ENCODE assay signal across 21 mouse cellular contexts in the genomic region with DNA sequence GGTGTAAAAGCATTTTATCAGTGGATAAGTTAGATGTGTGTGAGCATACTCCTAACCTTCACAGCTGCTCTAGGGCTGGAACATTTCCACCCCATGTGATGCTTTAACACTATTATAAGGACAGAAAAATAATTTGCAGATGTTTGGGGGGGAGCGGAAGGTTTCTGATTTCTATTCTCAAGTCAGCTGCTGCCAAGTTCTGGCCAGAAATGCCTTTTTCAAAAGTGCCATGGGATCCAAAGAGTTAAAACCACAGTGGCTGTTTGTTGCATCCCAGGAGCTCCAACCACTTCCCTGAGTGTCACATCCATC.
DNase-seq lines count a peak whose midpoint lies in the region; ATAC-seq and TF ChIP-seq lines count a peak whose summit lies in the region.
"Had no signal": no experiment of that assay in that cellular context is flagged by ENCODE, and none has a peak within 500 bp of the region (broad histone marks: within the 10 kb centered on the region; RNA-seq: fewer than 3 reads in every experiment).

No protein-coding gene starts in this region.

- H3K4me2 ChIP-seq in forebrain, embryonic 11.5 days (ENCODE audit: low read depth, low read length, severe bottlenecking): no peak overlapping the region
- H3K4me2 ChIP-seq in forebrain, embryonic 12.5 days: no peak overlapping the region
- no peak overlapping the region for H3K4me2 ChIP-seq in lung, embryonic 16.5 days (ENCODE audit: low read depth, low read length)
- no peak overlapping the region for H3K4me2 ChIP-seq in stomach, postnatal 0 days (replicated peaks; ENCODE audit: low read depth)
- H3K4me2 ChIP-seq: embryonic facial prominence, embryonic 13.5 days; heart, embryonic 15.5 days; hindbrain, embryonic 14.5 days had no signal

- WGBS in forebrain, embryonic 11.5 days: 88% methylated on average over 1 of the region's 1 CpGs
- WGBS in forebrain, embryonic 12.5 days: 88% methylated on average over 1 of the region's 1 CpGs
- WGBS in lung, embryonic 16.5 days: 52% methylated on average over 1 of the region's 1 CpGs
- WGBS in lung, adult 2 months: 75% methylated on average over 1 of the region's 1 CpGs
- WGBS in stomach, postnatal 0 days: 81% methylated on average over 1 of the region's 1 CpGs

- H3K27ac ChIP-seq in forebrain, embryonic 11.5 days (ENCODE audit: low read depth, low read length): no peak overlapping the region
- H3K27ac ChIP-seq in forebrain, embryonic 12.5 days: no peak overlapping the region
- H3K27ac ChIP-seq in layer of hippocampus, adult 2 months: 0 out of 2 replicates have a peak overlapping the region, but pooled peaks have one; percentile 1
- no peak overlapping the region for H3K27ac ChIP-seq in lung, embryonic 16.5 days (ENCODE audit: low read length)
- H3K27ac ChIP-seq in stomach, postnatal 0 days (replicated peaks): no peak overlapping the region
- H3K27ac ChIP-seq: embryonic facial prominence, embryonic 13.5 days; forebrain, embryonic 10.5 days; heart, embryonic 10.5 days; heart, embryonic 15.5 days; hindbrain, embryonic 10.5 days; hindbrain, embryonic 14.5 days had no signal

- ATAC-seq in forebrain, embryonic 11.5 days (replicated peaks; ENCODE audit: low FRiP score): no peak
- no peak for ATAC-seq in forebrain, embryonic 12.5 days (ENCODE audit: low FRiP score)
- peak; percentile 18; the same call in 1 of the 2 replicates for ATAC-seq in lung, embryonic 16.5 days (ENCODE audit: low read depth)
- no peak for ATAC-seq in stomach, postnatal 0 days (ENCODE audit: low FRiP score, low TSS enrichment)
- ATAC-seq: activated CD4-positive, CD25-positive, alpha-beta regulatory T cell, adult 4 months; Patski had no signal

- no peak for TF ChIP-seq CTCF in layer of hippocampus, adult 2 months (conservative IDR thresholded peaks at IDR 0.05)
- no peak for TF ChIP-seq CTCF in lung, adult 2 months (IDR thresholded peaks at IDR 0.05; ENCODE audit: insufficient read depth, low read length)
- TF ChIP-seq CTCF in stomach, postnatal 0 days (IDR thresholded peaks at IDR 0.05; ENCODE audit: low read depth): no peak

- no peaks in the 10 kb centered on the region for H3K4me1 ChIP-seq in forebrain, embryonic 11.5 days (replicated peaks; ENCODE audit: control insufficient read depth, insufficient read depth, low read length)
- H3K4me1 ChIP-seq in forebrain, embryonic 12.5 days: no peaks in the 10 kb centered on the region
- peaks cover 11% of the 10 kb centered on the region for H3K4me1 ChIP-seq in lung, embryonic 16.5 days (replicated peaks; ENCODE audit: control insufficient read depth, insufficient read depth, low read length)
- H3K4me1 ChIP-seq in lung, adult 2 months (ENCODE audit: control insufficient read depth, insufficient read depth, low read length): peaks cover 8% of the 10 kb centered on the region; the same call in 1 of the 2 replicates
- H3K4me1 ChIP-seq in stomach, postnatal 0 days (replicated peaks; ENCODE audit: control insufficient read depth, insufficient read depth): no peaks in the 10 kb centered on the region

- H3K27me3 ChIP-seq in forebrain, embryonic 11.5 days (ENCODE audit: control insufficient read depth, insufficient read depth, low read length): no peaks in the 10 kb centered on the region
- no peaks in the 10 kb centered on the region for H3K27me3 ChIP-seq in forebrain, embryonic 12.5 days
- no peaks in the 10 kb centered on the region for H3K27me3 ChIP-seq in lung, embryonic 16.5 days (ENCODE audit: control insufficient read depth, insufficient read depth, low read depth, low read length)
- no peaks in the 10 kb centered on the region for H3K27me3 ChIP-seq in stomach, postnatal 0 days (ENCODE audit: control insufficient read depth, insufficient read depth, low read length)
- H3K27me3 ChIP-seq: embryonic facial prominence, embryonic 13.5 days; heart, embryonic 15.5 days; Patski had no signal

- no peak for TF ChIP-seq POLR2A in lung, adult 2 months (IDR thresholded peaks at IDR 0.05; ENCODE audit: borderline replicate concordance, extremely low read depth, low read depth, low read length)

- H3K4me3 ChIP-seq in forebrain, embryonic 11.5 days (ENCODE audit: low read depth, low read length): no peak overlapping the region
- H3K4me3 ChIP-seq in forebrain, embryonic 12.5 days (replicated peaks): no peak overlapping the region
- H3K4me3 ChIP-seq in layer of hippocampus, adult 2 months: no peak overlapping the region
- no peak overlapping the region for H3K4me3 ChIP-seq in lung, embryonic 16.5 days (ENCODE audit: low read length)
- no peak overlapping the region for H3K4me3 ChIP-seq in lung, adult 2 months (replicated peaks; ENCODE audit: extremely low read depth, low read depth, low read length)
- no peak overlapping the region for H3K4me3 ChIP-seq in stomach, postnatal 0 days (ENCODE audit: low read depth, low read length)
- H3K4me3 ChIP-seq: embryonic facial prominence, embryonic 13.5 days; erythroblast, embryonic 14.5 days; forebrain, embryonic 10.5 days; heart, embryonic 10.5 days; heart, embryonic 15.5 days; hindbrain, embryonic 10.5 days had no signal

- H3K9me3 ChIP-seq in forebrain, embryonic 11.5 days (ENCODE audit: control insufficient read depth, low read length): no peaks in the 10 kb centered on the region
- H3K9me3 ChIP-seq in forebrain, embryonic 12.5 days: no peaks in the 10 kb centered on the region
- H3K9me3 ChIP-seq in lung, embryonic 16.5 days (ENCODE audit: control insufficient read depth, low read length): no peaks in the 10 kb centered on the region
- H3K9me3 ChIP-seq in stomach, postnatal 0 days (ENCODE audit: control insufficient read depth, low read length): no peaks in the 10 kb centered on the region
- H3K9me3 ChIP-seq: embryonic facial prominence, embryonic 13.5 days; forebrain, embryonic 10.5 days; heart, embryonic 10.5 days; heart, embryonic 15.5 days; hindbrain, embryonic 10.5 days had no signal

- no peaks in the 10 kb centered on the region for H3K36me3 ChIP-seq in forebrain, embryonic 11.5 days (ENCODE audit: control insufficient read depth, insufficient read depth, low read length)
- peaks cover 4% of the 10 kb centered on the region for H3K36me3 ChIP-seq in forebrain, embryonic 12.5 days (replicated peaks)
- H3K36me3 ChIP-seq in lung, embryonic 16.5 days (ENCODE audit: control insufficient read depth, insufficient read depth, low read length): no peaks in the 10 kb centered on the region
- no peaks in the 10 kb centered on the region for H3K36me3 ChIP-seq in stomach, postnatal 0 days (ENCODE audit: control insufficient read depth, insufficient read depth, low read length)
- H3K36me3 ChIP-seq: embryonic facial prominence, embryonic 13.5 days; heart, embryonic 10.5 days; heart, embryonic 15.5 days; hindbrain, embryonic 10.5 days had no signal

- no peak overlapping the region for H3K9ac ChIP-seq in forebrain, embryonic 11.5 days (ENCODE audit: low read length)
- no peak overlapping the region for H3K9ac ChIP-seq in forebrain, embryonic 12.5 days
- H3K9ac ChIP-seq in lung, embryonic 16.5 days (ENCODE audit: low read length): no peak overlapping the region
- H3K9ac ChIP-seq in stomach, postnatal 0 days (ENCODE audit: low read length): no peak overlapping the region
- H3K9ac ChIP-seq: embryonic facial prominence, embryonic 13.5 days; heart, embryonic 15.5 days; hindbrain, embryonic 14.5 days had no signal

- TF ChIP-seq EP300 in stomach, postnatal 0 days (optimal IDR thresholded peaks at IDR 0.05): no peak

- DNase-seq in forebrain, embryonic 11.5 days (ENCODE audit: low spot score): peak; percentile 30
- no peak for DNase-seq in layer of hippocampus, adult 2 months (ENCODE audit: low spot score in 2 of 2)
- DNase-seq in layer of hippocampus, adult 9-11 months: no peak
- no peak for DNase-seq in lung, adult 2 months
- DNase-seq in stomach, postnatal 0 days (ENCODE audit: low spot score): no peak
- DNase-seq: adrenal gland, postnatal 14 days; cerebellum, adult 11-12 months; cerebellum, adult 9-10 months; cerebellum, postnatal 25 days; gastrocnemius, postnatal 10 days had no signal
